Mouse (Mus musculus): Measurements from ENCODE around the gene Ccdc9. TPM values are rescaled to one million over a fixed set of nuclear protein-coding genes. Genes with fewer than 3 reads are reported as not detected.
A peak's percentile ranks its signal among the peaks of the same experiment; 100 is the strongest.
"Not testable (repeated sequence)": the region's sequence is repeated elsewhere in the genome, so short reads cannot be mapped to it uniquely, and the experiment has no call there.

The Ccdc9 gene
- polyA plus RNA-seq, 1 experiment from 2014 or later = 16.5 TPM

DNA sequence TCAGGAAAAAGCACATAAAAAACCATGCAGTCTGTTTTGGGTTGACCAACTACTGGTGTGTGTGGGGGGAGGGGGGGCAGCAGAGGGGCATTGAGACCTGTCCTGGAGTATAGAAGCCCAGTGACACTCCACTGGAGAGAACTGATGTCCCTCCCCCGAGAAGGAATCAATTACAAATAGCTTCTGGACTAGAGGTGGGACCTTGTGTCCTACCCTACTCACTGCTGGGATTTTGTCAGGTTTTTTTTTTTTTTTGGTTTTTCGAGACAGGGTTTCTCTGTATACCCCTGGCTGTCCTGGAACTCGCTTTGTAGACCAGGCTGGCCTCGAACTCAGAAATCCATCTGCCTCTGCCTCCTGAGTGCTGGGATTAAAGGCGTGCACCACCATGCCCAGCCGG is 20.5 kb upstream of the Ccdc9 start:
- not testable (repeated sequence) for ATAC-seq (ENCODE audit: extremely low read depth, insufficient number of reproducible peaks, low FRiP score, low TSS enrichment); H3K4me3 ChIP-seq; H3K9me3 ChIP-seq; H3K27ac ChIP-seq (replicated peaks); H3K36me3 ChIP-seq; H3K4me2 ChIP-seq; H3K9ac ChIP-seq; H3K27me3 ChIP-seq (replicated peaks)
- H3K4me1 ChIP-seq = peaks cover 37% of the 10 kb centered on the region
- WGBS = 71% methylated on average over 6 of the region's 6 CpGs

DNA sequence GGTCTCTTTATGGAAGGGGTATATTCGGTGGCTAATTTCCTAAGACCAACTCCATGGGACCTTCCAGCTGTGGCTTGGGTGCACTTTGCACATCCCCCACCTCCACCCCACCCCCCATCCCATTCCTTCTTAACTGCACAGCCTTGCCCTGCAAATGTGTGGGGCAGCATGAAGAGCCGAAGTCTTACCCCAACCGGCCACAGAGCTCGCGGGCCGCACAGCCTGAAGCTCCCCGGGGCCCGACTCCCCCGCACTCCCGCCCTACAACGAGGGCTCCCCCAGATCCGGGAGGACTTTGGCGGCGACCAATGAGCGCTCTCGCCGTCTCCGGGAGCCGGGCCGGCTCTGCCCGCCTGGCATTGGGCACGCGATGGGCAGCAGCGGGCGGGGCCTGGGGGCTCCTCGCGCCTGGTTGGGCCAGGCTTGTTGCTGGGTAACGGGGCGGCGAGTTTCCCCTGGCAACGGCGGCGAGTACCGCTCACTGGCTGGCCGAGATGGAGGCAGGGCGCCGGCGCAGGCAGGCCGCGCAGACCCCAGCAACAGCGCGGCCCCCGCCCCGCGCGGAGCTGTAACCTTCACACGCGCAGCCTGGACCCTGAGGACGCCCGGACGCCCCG is 12.9 kb upstream of the Ccdc9 start:
- Histone ChIP-seq H3K27ac (replicated peaks) (peak overlapping the region; percentile 32; the same call in 1 of the 2 replicates), H3K4me2 (peak overlapping the region; percentile 83), H3K4me3 (peak overlapping the region; percentile 53), H3K9ac (peak overlapping the region; percentile 75), H3K27me3 (replicated peaks) (no peaks in the 10 kb centered on the region), H3K9me3 (no peaks in the 10 kb centered on the region), H3K4me1 (peaks cover 36% of the 10 kb centered on the region), H3K36me3 (no peaks in the 10 kb centered on the region)
- 1% methylated on average over 52 of the region's 52 CpGs for WGBS
- peak; percentile 66 for ATAC-seq (ENCODE audit: extremely low read depth, insufficient number of reproducible peaks, low FRiP score, low TSS enrichment)

DNA sequence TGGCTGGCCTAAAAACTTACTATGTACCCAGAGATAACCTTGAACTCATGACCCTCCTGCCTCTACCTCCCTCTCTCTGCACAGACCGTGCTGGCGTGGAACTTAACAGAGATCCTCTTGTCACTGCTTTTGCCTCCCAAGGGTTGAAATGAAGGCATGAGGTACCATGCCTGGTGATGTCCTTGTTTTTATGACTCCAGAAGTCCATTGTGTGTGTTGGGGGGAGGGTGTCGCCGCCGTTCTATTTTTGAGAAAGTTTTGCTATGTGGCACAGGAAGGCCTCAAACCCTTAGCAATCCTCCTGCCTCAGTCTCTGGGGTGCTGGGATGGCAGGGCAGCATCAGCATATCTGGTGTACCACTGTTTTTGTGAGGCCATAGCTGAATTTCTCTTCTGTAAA is 12.3 kb upstream of the Ccdc9 start:
- no peaks in the 10 kb centered on the region for H3K9me3 ChIP-seq
- H3K27ac ChIP-seq (replicated peaks) = peak overlapping the region; percentile 32; the same call in 1 of the 2 replicates
- no peaks in the 10 kb centered on the region for H3K27me3 ChIP-seq (replicated peaks)
- H3K4me1 ChIP-seq = peaks cover 36% of the 10 kb centered on the region
- no peak for ATAC-seq (ENCODE audit: extremely low read depth, insufficient number of reproducible peaks, low FRiP score, low TSS enrichment)
- peak overlapping the region; percentile 53 for H3K4me3 ChIP-seq
- WGBS = 77% methylated on average over 5 of the region's 5 CpGs
- H3K4me2 ChIP-seq = peak overlapping the region; percentile 83
- peak overlapping the region; percentile 75; the same call in 1 of the 2 replicates for H3K9ac ChIP-seq
- no peaks in the 10 kb centered on the region for H3K36me3 ChIP-seq

DNA sequence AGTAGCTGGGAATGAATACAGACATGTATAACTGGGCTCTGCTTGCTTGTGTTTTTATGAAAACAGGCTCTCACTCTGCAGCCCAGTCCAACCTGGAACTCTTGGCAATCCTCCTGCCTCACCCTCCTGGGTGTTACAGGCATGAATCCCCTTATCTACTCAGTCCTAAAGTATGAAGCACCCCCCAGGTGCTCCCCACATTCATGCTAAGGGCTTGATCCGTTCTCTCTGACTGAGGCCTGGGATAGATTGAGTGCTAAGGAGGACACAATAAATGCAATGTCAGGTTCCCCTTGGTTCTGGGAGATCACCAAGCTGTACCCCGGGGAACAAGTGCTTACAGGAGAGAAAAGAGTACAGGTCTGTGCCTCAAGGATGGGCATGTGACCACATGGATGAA is 11.0 kb upstream of the Ccdc9 start:
- 59% methylated on average over 2 of the region's 2 CpGs for WGBS
- Histone ChIP-seq H3K4me2 (peak overlapping the region; percentile 74; the same call in 1 of the 2 replicates), H3K27me3 (replicated peaks) (no peaks in the 10 kb centered on the region), H3K36me3 (no peaks in the 10 kb centered on the region), H3K4me3 (peak overlapping the region; percentile 42; the same call in 1 of the 2 replicates), H3K27ac (replicated peaks) (peak overlapping the region; percentile 94), H3K4me1 (peaks cover 36% of the 10 kb centered on the region), H3K9ac (peak overlapping the region; percentile 77), H3K9me3 (no peaks in the 10 kb centered on the region)
- ATAC-seq (ENCODE audit: extremely low read depth, insufficient number of reproducible peaks, low FRiP score, low TSS enrichment) = no peak

DNA sequence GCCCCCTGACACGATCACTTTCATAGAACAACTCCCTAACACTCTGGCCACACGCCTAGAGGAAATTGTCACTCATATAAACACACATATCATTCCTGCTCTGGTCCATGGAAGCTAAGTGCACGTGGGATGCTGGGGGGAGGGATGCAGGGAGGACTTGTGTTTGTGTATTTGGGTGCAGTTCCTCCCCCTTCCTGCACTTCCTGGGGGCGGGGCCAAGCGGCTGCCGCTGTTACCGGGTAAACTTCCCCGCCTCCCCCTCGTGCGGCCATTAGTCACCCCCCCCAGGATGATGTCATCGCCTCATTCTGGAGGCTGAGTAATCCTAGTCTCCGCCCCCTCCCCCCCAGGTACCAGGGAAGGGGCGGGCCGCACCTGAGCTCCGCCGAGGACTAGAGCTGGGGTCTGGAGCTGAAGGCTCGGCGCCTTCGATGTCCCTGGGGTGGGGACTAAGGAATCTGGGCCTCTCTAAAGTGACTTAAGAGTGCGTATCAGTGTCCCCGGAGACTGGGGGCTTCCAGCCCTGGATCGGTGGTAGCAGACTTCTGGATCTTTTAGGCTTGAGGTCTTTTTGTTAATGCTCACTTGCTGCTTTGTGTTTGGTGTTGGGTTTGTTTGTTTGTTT is 10.3 kb upstream of the Ccdc9 start:
- Histone ChIP-seq H3K4me3 (peak overlapping the region; percentile 42), H3K9me3 (no peaks in the 10 kb centered on the region), H3K27me3 (replicated peaks) (no peaks in the 10 kb centered on the region), H3K4me1 (peaks cover 36% of the 10 kb centered on the region), H3K4me2 (peak overlapping the region; percentile 74), H3K36me3 (no peaks in the 10 kb centered on the region), H3K27ac (replicated peaks) (peak overlapping the region; percentile 94), H3K9ac (peak overlapping the region; percentile 77)
- WGBS = 2% methylated on average over 21 of the region's 22 CpGs
- ATAC-seq (ENCODE audit: extremely low read depth, insufficient number of reproducible peaks, low FRiP score, low TSS enrichment) = peak; percentile 48

DNA sequence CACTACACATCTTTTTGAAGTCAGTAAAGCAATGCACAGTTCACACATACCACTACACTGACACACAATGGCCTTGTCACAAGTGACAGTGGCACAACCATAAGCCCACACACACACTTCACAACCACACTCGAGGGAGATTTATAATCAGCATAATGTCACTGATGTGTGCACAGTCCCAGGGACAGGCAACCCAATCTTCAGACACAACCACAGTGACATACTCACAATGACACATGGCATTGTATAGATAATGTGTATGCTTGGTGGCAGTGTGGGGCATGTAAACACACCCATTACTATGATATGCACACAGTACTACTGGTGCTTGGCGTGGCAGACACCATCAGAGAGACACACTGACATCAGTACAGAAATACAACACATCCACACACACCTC is 9.6 kb upstream of the Ccdc9 start:
- Histone ChIP-seq H3K4me2 (peak overlapping the region; percentile 74), H3K27ac (replicated peaks) (peak overlapping the region; percentile 94), H3K27me3 (replicated peaks) (no peaks in the 10 kb centered on the region), H3K4me1 (peaks cover 36% of the 10 kb centered on the region), H3K36me3 (no peaks in the 10 kb centered on the region), H3K4me3 (peak overlapping the region; percentile 42; the same call in 1 of the 2 replicates), H3K9ac (peak overlapping the region; percentile 77), H3K9me3 (no peaks in the 10 kb centered on the region)
- ATAC-seq (ENCODE audit: extremely low read depth, insufficient number of reproducible peaks, low FRiP score, low TSS enrichment) = no peak
- 29% methylated on average over 2 of the region's 2 CpGs for WGBS

DNA sequence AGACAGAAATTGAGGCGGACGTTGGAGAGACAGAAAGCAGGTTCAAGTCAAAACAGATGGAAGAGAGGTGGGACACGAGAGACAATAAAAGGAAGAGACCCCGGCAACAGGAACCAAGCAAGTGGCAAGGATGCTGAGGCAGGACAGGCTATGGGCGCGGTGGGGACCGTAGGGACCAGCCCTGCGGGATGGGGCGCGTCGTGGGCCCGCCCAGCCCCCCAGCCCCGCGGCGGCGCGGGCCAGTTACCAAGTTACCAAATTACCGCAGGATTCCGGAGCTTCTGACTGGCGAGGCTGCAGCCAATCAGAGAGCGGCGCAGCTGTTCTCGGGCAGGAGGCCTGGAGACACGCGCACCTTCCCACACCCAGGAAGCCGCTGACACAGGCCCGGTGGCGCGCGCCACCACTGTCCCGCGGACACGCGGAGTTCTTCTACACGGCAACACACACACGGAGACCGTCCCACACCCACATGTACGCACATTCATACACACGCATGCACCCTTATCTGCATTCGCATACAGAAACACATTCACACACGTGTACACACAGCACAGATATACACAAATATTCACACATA is 8.8 kb upstream of the Ccdc9 start:
- peak overlapping the region; percentile 55 for H3K4me3 ChIP-seq
- peak overlapping the region; percentile 94 for H3K27ac ChIP-seq (replicated peaks)
- 2% methylated on average over 41 of the region's 41 CpGs for WGBS
- no peaks in the 10 kb centered on the region for H3K36me3 ChIP-seq
- ATAC-seq (ENCODE audit: extremely low read depth, insufficient number of reproducible peaks, low FRiP score, low TSS enrichment) = peak; percentile 44
- H3K4me1 ChIP-seq = peaks cover 36% of the 10 kb centered on the region
- no peaks in the 10 kb centered on the region for H3K9me3 ChIP-seq
- H3K27me3 ChIP-seq (replicated peaks) = no peaks in the 10 kb centered on the region
- H3K4me2 ChIP-seq = peak overlapping the region; percentile 74
- peak overlapping the region; percentile 77 for H3K9ac ChIP-seq

DNA sequence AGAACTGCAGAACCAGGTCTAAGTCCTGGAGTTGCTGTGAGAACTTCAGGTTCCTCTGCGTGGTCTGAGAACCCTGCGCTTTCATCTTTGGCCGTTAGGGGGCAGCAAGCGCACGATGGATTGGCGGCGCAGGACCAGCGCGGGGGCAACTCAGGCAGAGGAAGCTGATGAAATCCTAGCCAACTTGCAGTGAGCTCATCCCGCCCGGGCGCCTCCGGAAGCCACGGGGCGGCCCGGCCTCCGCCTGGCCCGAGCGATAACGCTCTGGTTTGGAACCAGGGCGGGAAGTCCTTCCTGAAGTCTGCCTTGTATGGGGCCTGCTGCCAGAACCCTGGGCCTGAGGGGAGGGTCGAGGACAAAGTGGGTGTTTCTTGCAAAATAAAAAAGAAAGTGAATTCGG is 8.2 kb upstream of the Ccdc9 start:
- Histone ChIP-seq H3K27ac (replicated peaks) (peak overlapping the region; percentile 94), H3K4me2 (peak overlapping the region; percentile 74)
- 0% methylated on average over 23 of the region's 23 CpGs for WGBS

DNA sequence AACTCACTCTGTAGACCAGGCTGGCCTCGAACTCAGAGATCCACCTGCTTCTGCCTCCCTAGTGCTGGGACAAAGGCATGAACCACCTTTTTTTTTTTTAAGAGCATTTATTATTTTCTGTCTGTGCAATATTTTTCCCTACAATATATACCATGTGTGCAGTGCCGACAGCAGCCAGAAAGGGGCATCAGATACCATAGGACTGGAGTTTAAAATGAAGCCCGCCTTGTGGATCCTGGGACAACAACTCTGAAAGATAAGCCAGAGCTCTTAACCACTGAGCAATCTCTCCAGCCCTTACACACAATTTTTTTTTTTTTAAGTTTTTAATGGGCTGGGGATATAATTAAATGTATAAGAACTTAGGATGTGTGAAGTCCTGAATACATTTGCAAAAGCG is 7.8 kb upstream of the Ccdc9 start:
- Histone ChIP-seq H3K9ac (peak overlapping the region; percentile 77), H3K36me3 (no peaks in the 10 kb centered on the region), H3K4me3 (peak overlapping the region; percentile 55), H3K27ac (replicated peaks) (peak overlapping the region; percentile 94), H3K4me2 (peak overlapping the region; percentile 74), H3K4me1 (peaks cover 27% of the 10 kb centered on the region), H3K9me3 (no peaks in the 10 kb centered on the region), H3K27me3 (replicated peaks) (no peaks in the 10 kb centered on the region)
- no peak for ATAC-seq (ENCODE audit: extremely low read depth, insufficient number of reproducible peaks, low FRiP score, low TSS enrichment)
- WGBS = 24% methylated on average over 4 of the region's 4 CpGs

More for the DNA sequence above, 8.2 kb upstream of the Ccdc9 start:
- Histone ChIP-seq H3K4me3 (peak overlapping the region; percentile 55), H3K4me1 (peaks cover 31% of the 10 kb centered on the region), H3K27me3 (replicated peaks) (no peaks in the 10 kb centered on the region), H3K9me3 (no peaks in the 10 kb centered on the region), H3K9ac (peak overlapping the region; percentile 77), H3K36me3 (no peaks in the 10 kb centered on the region)
- ATAC-seq (ENCODE audit: extremely low read depth, insufficient number of reproducible peaks, low FRiP score, low TSS enrichment) = peak; percentile 53

DNA sequence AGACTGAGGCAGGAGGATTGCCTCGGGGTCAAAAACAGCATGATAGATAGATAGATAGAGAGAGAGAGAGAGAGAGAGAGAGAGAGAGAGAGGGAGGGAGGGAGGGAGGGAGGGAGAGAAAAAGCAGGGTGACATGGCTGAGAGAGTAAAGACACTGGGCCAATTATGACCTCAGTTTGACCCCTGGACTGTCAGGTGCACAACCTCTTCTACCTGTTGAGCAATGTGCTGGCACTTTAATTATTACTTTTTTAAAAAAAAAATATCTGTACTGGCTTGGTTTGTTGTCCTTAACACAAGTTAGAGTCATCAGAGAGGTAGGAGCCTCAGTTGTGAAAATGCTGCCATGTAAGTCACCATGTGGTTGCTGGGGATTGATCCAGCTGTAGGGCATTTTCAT is 1.2 kb upstream of the Ccdc9 start:
- ATAC-seq (ENCODE audit: extremely low read depth, insufficient number of reproducible peaks, low FRiP score, low TSS enrichment) = no peak
- Histone ChIP-seq H3K9ac (no peak overlapping the region), H3K27me3 (replicated peaks) (no peaks in the 10 kb centered on the region), H3K27ac (replicated peaks) (no peak overlapping the region), H3K4me1 (peaks cover 11% of the 10 kb centered on the region), H3K4me3 (no peak overlapping the region), H3K9me3 (no peaks in the 10 kb centered on the region), H3K36me3 (peaks cover 14% of the 10 kb centered on the region), H3K4me2 (no peak overlapping the region)
- WGBS = 80% methylated on average over 1 of the region's 1 CpGs

DNA sequence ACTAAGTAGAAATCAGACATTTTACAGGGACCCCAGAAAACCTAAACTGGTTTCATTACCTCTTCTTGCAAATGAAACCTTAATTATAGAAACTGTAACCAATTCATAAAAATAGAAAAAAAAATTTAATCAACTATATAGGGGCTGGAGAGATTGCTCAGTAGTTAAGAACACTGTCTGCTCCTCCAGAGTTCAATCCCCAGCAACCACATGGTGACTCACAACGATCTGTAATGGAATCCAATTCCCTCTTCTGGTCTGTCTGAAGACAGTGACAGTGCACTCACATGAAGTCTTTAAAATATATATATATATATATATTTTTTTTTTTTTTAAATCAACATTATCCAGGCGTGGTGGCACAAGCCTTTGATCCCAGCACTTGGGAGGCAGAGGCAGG is 421 bp upstream of the Ccdc9 start:
- ATAC-seq (ENCODE audit: extremely low read depth, insufficient number of reproducible peaks, low FRiP score, low TSS enrichment) = no peak
- WGBS = 84% methylated on average over 2 of the region's 2 CpGs
- H3K9ac ChIP-seq = peak overlapping the region; percentile 86
- peaks cover 22% of the 10 kb centered on the region for H3K36me3 ChIP-seq
- peak overlapping the region; percentile 97 for H3K27ac ChIP-seq (replicated peaks)
- peak overlapping the region; percentile 80 for H3K4me2 ChIP-seq
- no peaks in the 10 kb centered on the region for H3K27me3 ChIP-seq (replicated peaks)
- H3K4me3 ChIP-seq = peak overlapping the region; percentile 77
- no peaks in the 10 kb centered on the region for H3K9me3 ChIP-seq
- H3K4me1 ChIP-seq = peaks cover 11% of the 10 kb centered on the region

All from heart, embryonic 13.5 days (tissue).